Mouse (Mus musculus): ENCODE results near the gene Gm20696. TPM values are rescaled to one million over a fixed set of nuclear protein-coding genes. Genes with fewer than 3 reads are reported as not detected.

Gene Gm20696
- polyA plus RNA-seq, 1 experiment from 2014 or later: 1.4 TPM

GRCm38 (mm10) chr6:99522359-99523108 lies 144.1 kb downstream of the Gm20696 start, which contains the start of gene Foxp1:
Gene Foxp1, minus strand, starts transcription at chr6:99522721.
- peak within 1 kb of the TSS; percentile 100 for H3K27ac ChIP-seq (replicated peaks)
- TF ChIP-seq CTCF (IDR thresholded peaks at IDR 0.05; ENCODE audit: low read depth) (no peak), EP300 (optimal IDR thresholded peaks at IDR 0.05) (no peak)
- peak within 1 kb of the TSS; percentile 53 for H3K4me2 ChIP-seq (replicated peaks; ENCODE audit: low read depth)
- no peaks in the 10 kb centered on the region for H3K36me3 ChIP-seq (ENCODE audit: control insufficient read depth, insufficient read depth, low read length)
- ATAC-seq (ENCODE audit: low FRiP score, low TSS enrichment) (peak; percentile 58), DNase-seq (ENCODE audit: low spot score) (peak; percentile 87)
- no peaks in the 10 kb centered on the region for H3K4me1 ChIP-seq (replicated peaks; ENCODE audit: control insufficient read depth, insufficient read depth)
- WGBS: under 1% methylated on average over 63 of the region's 72 CpGs
- H3K4me3 ChIP-seq (ENCODE audit: low read depth, low read length): peak within 1 kb of the TSS; percentile 97
- no peaks in the 10 kb centered on the region for H3K9me3 ChIP-seq (ENCODE audit: control insufficient read depth, low read length)
- H3K9ac ChIP-seq (ENCODE audit: low read length): peak within 1 kb of the TSS; percentile 98
- H3K27me3 ChIP-seq (ENCODE audit: control insufficient read depth, insufficient read depth, low read length): no peaks in the 10 kb centered on the region

- Histone ChIP-seq H3K27me3 (ENCODE audit: control insufficient read depth, insufficient read depth, low read length) (no peaks in the 10 kb centered on the region), H3K9ac (ENCODE audit: low read length) (peak overlapping the region; percentile 98), H3K4me1 (replicated peaks; ENCODE audit: control insufficient read depth, insufficient read depth) (no peaks in the 10 kb centered on the region), H3K36me3 (ENCODE audit: control insufficient read depth, insufficient read depth, low read length) (no peaks in the 10 kb centered on the region), H3K4me2 (replicated peaks; ENCODE audit: low read depth) (peak overlapping the region; percentile 53), H3K9me3 (ENCODE audit: control insufficient read depth, low read length) (no peaks in the 10 kb centered on the region), H3K27ac (replicated peaks) (peak overlapping the region; percentile 100), H3K4me3 (ENCODE audit: low read depth, low read length) (peak overlapping the region; percentile 97)
- no peak for TF ChIP-seq EP300 (optimal IDR thresholded peaks at IDR 0.05)
- WGBS: under 1% methylated on average over 64 of the region's 64 CpGs
- ATAC-seq (ENCODE audit: low FRiP score, low TSS enrichment) (peak; percentile 38), DNase-seq (ENCODE audit: low spot score) (peak; percentile 72)
Measured at GRCm38 (mm10) chr6:99521641-99522358, 144.8 kb downstream of the Gm20696 start.

DNA sequence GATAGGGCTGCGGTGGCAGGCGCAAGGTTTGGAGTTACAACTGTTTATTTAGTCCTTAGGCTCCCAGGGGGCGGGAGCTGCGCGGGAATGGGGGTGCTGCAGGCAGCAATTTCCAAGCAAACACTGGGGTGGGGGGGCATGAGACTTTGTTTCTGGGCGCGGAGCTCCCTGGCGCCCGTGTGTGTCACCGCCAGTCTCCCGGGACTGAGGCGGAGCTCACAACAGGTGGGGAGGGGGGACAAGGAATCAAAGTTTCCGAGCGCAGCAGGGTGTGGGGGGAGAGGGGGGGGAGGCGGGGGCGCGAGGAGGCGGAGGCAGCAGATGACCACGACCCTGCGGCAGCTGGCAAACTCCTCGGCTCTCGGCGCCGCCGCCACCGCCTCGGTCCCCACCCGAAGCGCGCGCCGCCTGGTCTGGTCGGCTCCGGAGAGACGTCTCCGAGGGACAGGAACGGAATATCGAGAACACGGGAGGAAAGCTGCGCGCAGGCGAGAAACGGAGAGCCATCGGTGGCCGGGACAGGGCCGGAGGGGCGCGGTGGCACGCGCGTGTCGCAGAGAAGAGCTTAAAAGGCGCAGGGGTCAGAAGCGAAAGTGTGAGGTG lies 145.5 kb downstream of the Gm20696 start:
- peak; percentile 91 for DNase-seq (ENCODE audit: low spot score)
- Histone ChIP-seq H3K27me3 (ENCODE audit: control insufficient read depth, insufficient read depth, low read length) (no peaks in the 10 kb centered on the region), H3K4me3 (ENCODE audit: low read depth, low read length) (peak overlapping the region; percentile 97), H3K9me3 (ENCODE audit: control insufficient read depth, low read length) (no peaks in the 10 kb centered on the region), H3K4me1 (replicated peaks; ENCODE audit: control insufficient read depth, insufficient read depth) (no peaks in the 10 kb centered on the region), H3K4me2 (replicated peaks; ENCODE audit: low read depth) (peak overlapping the region; percentile 53), H3K27ac (replicated peaks) (peak overlapping the region; percentile 100), H3K9ac (ENCODE audit: low read length) (peak overlapping the region; percentile 98), H3K36me3 (ENCODE audit: control insufficient read depth, insufficient read depth, low read length) (no peaks in the 10 kb centered on the region)
- ATAC-seq (ENCODE audit: low FRiP score, low TSS enrichment): peak; percentile 85
- TF ChIP-seq CTCF (IDR thresholded peaks at IDR 0.05; ENCODE audit: low read depth) (no peak), EP300 (optimal IDR thresholded peaks at IDR 0.05) (no peak)
- WGBS: under 1% methylated on average over 53 of the region's 54 CpGs

DNA sequence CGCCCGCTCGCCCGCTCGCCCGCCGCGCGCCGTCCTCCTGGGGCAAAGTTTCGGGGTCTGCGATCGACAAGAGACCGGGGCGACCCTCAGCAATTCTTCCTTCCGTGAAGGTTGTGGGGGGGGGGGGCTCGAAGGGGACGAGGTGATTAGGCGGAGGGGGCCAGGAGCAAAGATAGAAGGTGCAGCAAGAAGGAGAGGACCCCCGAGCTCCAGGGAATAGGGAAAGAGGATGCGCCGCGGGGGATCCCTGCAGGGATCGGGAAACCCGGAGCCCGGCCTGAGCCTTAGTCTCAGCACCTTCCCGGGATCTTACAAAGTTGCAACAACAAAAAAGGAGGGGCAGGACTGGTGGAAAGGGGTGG lies 145.9 kb downstream of the Gm20696 start:
- DNase-seq (ENCODE audit: low spot score) (no peak), ATAC-seq (ENCODE audit: low FRiP score, low TSS enrichment) (no peak)
- Histone ChIP-seq H3K9me3 (ENCODE audit: control insufficient read depth, low read length) (no peaks in the 10 kb centered on the region), H3K9ac (ENCODE audit: low read length) (peak overlapping the region; percentile 98), H3K4me3 (ENCODE audit: low read depth, low read length) (peak overlapping the region; percentile 97), H3K4me1 (replicated peaks; ENCODE audit: control insufficient read depth, insufficient read depth) (no peaks in the 10 kb centered on the region), H3K4me2 (replicated peaks; ENCODE audit: low read depth) (peak overlapping the region; percentile 53), H3K36me3 (ENCODE audit: control insufficient read depth, insufficient read depth, low read length) (no peaks in the 10 kb centered on the region), H3K27me3 (ENCODE audit: control insufficient read depth, insufficient read depth, low read length) (no peaks in the 10 kb centered on the region), H3K27ac (replicated peaks) (peak overlapping the region; percentile 100)
- WGBS: under 1% methylated on average over 25 of the region's 27 CpGs
- no peak for TF ChIP-seq CTCF (IDR thresholded peaks at IDR 0.05; ENCODE audit: low read depth)
- TF ChIP-seq EP300 (optimal IDR thresholded peaks at IDR 0.05): no peak

DNA sequence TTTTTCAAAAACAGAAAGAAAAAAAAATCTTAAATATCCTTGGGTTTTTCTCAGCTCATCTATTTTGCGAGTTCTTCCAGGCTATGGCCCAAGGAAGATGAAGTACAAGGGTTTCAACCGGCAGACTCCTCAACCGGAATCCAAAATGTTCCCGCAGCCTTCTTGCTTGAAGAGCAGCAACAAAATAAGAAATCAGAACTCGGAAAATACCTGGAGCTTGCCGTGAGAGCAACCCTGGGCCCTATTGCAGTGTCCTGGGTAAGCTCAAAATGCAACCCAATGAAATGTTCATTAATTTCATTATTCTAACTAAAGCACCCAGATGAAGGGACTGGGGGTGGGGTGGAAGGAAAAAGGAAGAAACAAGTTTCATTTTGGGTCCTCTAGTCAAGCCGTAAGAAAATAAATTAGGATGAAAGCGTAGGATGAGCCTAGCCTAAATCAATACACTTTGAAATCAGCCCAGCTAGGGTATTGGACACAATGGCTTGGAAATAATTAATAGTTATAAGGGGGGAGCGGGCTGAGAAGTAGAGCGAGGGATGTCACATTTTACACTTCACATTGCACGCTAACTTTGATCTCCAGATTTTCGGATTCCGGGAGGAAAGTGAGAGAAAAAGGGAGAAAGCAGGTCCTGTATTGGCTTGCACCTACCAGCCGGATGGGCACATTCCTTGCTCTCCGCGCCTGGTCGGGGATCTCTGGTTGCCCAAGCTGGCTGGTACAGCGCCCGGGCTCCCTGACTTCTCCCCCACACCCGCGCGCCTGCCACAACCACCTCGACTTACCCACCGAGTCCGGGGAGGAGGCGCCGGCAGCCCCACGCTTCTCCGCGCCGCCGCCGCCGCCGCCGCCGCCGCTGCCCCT lies 146.6 kb downstream of the Gm20696 start:
- Histone ChIP-seq H3K4me1 (replicated peaks; ENCODE audit: control insufficient read depth, insufficient read depth) (no peaks in the 10 kb centered on the region), H3K4me3 (ENCODE audit: low read depth, low read length) (peak overlapping the region; percentile 97), H3K9ac (ENCODE audit: low read length) (peak overlapping the region; percentile 98), H3K27ac (replicated peaks) (peak overlapping the region; percentile 100), H3K9me3 (ENCODE audit: control insufficient read depth, low read length) (no peaks in the 10 kb centered on the region), H3K36me3 (ENCODE audit: control insufficient read depth, insufficient read depth, low read length) (no peaks in the 10 kb centered on the region), H3K27me3 (ENCODE audit: control insufficient read depth, insufficient read depth, low read length) (no peaks in the 10 kb centered on the region), H3K4me2 (replicated peaks; ENCODE audit: low read depth) (peak overlapping the region; percentile 53)
- TF ChIP-seq CTCF (IDR thresholded peaks at IDR 0.05; ENCODE audit: low read depth) (no peak), EP300 (optimal IDR thresholded peaks at IDR 0.05) (no peak)
- WGBS: 9% methylated on average over 34 of the region's 38 CpGs
- ATAC-seq (ENCODE audit: low FRiP score, low TSS enrichment) (no peak), DNase-seq (ENCODE audit: low spot score) (peak; percentile 56)
